Mouse (Mus musculus): Measurements from ENCODE around the gene Rab3c.

Gene Rab3c

GRCm38 (mm10) chr13:110190039-110190438, 90.8 kb downstream of the Rab3c start:
- no peak for DNase-seq (ENCODE audit: low spot score in 2 of 2)

- no peak for DNase-seq (ENCODE audit: low spot score in 2 of 2)
Observed at GRCm38 (mm10) chr13:110184963-110185685, 95.7 kb downstream of the Rab3c start.

- DNase-seq (ENCODE audit: low spot score in 2 of 2) = no peak
Observed at GRCm38 (mm10) chr13:110175651-110176050, 105.1 kb downstream of the Rab3c start.

DNA sequence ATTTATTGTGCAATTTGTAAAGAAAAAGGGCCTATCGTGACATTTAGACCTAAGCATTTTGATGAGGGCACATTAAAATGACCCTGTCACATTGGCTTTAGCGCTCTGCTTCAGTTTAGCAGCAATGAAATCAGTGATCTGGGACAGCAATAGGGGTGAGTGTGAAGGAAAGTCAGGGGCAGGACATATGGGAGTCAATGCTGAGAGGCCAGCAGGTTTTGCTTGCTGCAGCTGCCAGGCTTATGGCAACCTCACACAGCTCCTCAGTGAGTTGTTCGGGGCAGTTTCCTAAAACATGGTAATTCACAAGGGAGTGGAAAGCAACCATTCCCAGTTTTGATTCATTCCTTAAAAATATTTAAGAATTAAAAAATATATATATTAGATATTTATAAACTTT, 111.1 kb downstream of the Rab3c start:
- DNase-seq (ENCODE audit: low spot score in 2 of 2) = no peak

- no peak for DNase-seq (ENCODE audit: low spot score in 2 of 2)
Observed at GRCm38 (mm10) chr13:110169152-110169551, 111.6 kb downstream of the Rab3c start.

GRCm38 (mm10) chr13:110168570-110168969, 112.2 kb downstream of the Rab3c start:
- DNase-seq (ENCODE audit: low spot score in 2 of 2) = no peak

DNA sequence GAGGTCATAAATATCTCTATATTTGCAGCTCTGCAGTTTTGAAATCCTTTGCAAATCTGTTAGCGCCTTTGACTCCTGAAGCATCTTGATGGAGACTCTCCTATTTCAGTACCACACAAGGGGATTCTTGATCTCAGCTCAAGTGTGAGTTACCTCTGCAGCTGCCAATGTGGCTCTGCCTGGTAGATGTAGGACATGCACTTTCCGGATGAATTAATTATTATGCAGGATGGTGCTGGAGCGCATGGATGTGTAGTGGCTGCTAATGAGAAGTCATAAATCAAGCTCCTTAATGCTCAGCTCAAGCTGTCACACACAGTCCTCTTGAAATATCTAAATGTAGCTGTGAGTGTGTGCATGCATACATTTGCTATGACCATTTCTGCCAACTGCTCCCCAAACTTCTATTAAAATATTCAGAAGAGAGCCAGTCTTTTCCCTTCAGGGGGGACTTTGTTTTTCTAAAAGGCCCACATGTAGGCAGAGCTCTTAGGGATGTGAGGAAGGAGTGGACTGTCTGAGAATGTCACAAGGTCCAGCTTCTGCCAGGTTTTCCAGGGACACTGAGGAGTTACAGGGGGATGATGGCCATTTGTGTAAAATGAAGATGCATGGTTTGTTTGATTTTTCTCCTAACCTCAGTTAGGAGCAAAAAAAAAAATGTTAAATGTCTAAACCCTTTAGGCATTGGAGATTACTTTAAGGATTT, 114.0 kb downstream of the Rab3c start:
- no peak for DNase-seq (ENCODE audit: low spot score in 2 of 2)

- no peak for DNase-seq (ENCODE audit: low spot score in 2 of 2)
Observed at GRCm38 (mm10) chr13:110159980-110160379, 120.8 kb downstream of the Rab3c start.

DNA sequence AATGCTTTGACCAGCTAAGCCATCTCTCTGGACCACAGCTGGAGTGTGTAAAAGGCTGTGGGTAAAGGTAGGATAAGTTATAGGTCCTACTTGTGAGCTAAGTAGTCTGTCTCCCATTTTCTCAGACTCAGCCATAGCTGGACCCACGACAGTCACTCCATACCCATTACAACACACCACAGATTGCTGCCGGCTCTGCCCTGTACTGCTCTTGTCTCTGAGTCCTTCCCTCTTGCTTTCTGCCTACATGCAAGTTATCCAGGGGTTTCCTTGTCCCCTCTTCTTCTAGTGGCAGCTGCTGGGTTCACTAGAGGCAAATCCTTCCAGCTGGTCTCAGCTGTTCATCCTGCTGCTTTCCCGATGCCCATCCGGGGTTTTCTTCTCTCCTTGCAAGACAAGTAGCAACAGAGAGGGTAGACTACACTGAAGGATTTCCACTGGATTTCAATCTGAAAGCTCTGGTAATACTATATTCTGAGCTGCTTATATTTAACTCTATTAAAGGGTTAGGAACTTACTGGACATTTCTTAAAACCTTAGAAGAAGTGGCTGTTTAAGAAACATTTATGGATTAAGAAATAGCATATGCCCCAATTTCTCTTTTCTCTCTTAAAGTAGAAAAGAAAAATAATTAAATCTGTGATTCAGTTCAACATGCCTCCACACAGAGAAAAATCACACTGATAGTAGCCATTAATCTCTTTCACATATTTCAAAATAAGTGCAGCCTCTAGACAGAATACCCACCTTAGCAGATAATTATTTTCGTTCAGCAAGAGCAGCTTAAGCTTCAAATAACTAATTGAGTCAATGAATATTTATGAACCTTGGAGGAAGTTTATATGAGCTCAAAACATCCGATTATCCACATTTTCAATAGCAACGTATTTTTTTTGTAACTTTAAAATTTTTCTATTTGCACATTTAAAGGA, 121.9 kb downstream of the Rab3c start:
- no peak for DNase-seq (ENCODE audit: low spot score in 2 of 2)

GRCm38 (mm10) chr13:110145545-110145944, 135.3 kb downstream of the Rab3c start:
- no peak for DNase-seq (ENCODE audit: low spot score in 2 of 2)

DNA sequence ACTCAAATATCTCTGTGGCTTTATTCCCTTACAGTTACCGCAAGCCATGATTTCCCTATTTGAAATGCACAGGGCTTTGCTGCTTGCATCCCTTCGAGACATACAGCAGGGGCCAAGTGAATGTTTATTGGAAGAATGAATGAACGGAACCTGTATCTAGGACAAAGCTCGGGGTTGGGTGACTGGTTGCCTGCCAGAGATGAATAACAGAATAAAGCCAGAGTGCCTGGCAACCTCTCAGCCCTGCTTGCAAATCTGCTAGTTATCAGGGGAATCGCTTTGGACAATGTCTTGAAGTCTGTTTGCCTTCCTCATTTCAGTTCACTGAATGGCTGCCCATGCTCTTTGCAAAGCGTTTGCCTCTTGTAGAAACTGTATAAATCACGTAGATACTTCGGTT, 135.8 kb downstream of the Rab3c start:
- no peak for DNase-seq (ENCODE audit: low spot score in 2 of 2)

DNA sequence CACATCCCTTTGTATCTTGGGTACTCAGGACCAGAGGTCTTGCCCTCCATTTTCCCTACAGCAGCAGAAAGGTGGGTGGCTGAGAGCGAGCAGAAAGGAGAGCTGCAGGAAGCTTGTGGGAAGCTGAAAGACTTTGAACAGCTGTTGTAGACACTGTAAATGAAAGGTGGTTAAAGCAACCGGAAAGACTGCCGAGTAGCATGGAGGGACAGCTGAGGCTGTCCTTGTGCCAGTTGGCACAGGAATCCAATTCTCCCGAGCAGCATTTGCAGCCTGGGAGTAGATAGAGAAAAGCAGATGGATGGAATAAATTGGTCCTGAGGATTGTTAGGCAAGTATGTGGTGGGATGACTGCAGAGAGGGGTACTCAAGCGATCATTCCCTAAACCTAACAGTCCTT, 141.5 kb downstream of the Rab3c start:
- DNase-seq (ENCODE audit: low spot score in 2 of 2) = no peak

DNA sequence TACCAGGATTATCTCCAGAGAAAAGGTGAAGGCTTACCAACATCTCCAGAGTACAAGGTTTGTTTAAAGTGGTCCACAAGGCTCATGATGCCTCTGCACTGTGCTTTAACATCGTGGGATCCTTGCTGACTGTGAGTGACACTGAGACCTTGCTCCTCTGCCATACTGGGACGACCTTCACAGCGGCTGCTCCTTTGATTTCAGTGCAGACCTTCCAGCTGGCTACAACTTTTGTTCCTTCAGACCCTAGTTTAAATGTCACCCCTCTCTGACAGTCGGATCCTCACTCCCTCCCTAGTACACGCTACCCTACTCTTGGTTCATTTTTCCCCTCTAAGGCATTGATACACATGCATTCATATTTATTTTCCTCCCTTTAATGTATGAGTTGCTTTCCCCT, 142.2 kb downstream of the Rab3c start:
- DNase-seq (ENCODE audit: low spot score in 2 of 2) = no peak

DNA sequence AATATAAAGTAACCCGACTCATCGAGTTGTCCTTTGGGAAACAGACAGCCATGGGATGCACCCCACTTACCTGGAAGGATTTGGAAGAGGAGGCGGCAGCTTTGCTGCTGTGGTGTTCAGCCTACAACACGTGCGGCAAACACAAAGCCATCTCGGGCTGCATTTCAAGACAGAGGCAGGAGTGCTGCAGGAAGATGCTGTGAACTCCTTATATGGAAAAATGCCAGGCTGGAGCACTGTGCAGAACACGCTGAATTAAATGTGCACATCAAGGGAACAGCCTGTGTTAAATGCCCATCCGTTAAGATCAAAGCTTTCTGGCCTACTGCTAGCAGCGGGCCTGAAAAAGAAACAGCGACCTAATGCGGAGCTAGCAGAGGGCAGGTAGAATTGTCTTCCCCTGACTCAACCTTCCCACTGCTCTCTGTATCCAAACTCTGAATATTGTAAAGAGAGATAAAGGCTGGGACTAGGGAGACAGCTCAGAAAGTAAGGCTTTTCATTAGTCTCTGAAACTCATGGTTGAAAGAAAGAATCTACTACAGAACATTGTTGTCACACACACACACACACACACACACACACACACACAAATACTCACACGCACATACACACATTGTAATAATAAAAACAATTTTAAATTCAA, 153.1 kb downstream of the Rab3c start:
- DNase-seq (ENCODE audit: low spot score in 2 of 2) = no peak

GRCm38 (mm10) chr13:110122825-110123224, 158.0 kb downstream of the Rab3c start:
- no peak for DNase-seq (ENCODE audit: low spot score in 2 of 2)

DNA sequence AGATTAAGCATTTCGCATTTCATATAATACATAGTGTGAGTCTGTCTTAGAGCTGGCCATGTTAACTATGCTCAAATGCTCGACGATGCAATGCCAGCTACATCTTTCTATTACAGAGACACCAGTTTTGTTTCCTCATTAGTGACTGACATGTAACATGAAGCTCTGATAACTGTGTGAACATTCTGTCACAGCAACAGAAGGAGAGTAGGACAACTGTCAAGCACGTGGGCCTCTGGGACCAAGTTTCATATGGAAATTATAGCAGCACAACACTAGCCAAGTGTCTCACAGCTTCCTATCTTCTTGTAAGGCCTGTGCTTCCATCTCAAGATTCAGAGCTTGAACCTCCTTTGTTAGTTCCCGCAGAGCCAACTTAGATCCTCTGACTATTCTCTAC, 163.9 kb downstream of the Rab3c start:
- DNase-seq (ENCODE audit: low spot score in 2 of 2) = no peak

DNA sequence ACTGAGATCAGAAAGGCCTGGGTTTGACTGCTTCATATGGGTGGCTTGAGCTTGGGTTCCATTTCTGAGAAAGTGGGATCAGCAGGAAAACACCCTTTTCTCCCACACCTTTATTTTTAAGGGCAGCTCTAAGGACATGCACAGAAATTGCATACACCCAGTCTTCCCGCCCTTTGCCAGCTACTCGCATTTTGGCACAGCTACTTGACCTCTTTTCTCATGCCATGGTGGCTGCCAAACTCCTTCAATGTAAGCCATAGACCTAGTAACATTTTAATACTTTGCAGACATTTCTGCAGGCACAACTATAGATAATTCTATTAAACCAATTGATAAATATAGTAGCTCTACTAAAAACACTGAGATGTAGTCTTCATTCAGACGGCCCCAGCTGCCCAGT, 164.5 kb downstream of the Rab3c start:
- no peak for DNase-seq (ENCODE audit: low spot score in 2 of 2)

GRCm38 (mm10) chr13:110114870-110115645, 165.7 kb downstream of the Rab3c start:
- no peak for DNase-seq (ENCODE audit: low spot score in 2 of 2)

DNA sequence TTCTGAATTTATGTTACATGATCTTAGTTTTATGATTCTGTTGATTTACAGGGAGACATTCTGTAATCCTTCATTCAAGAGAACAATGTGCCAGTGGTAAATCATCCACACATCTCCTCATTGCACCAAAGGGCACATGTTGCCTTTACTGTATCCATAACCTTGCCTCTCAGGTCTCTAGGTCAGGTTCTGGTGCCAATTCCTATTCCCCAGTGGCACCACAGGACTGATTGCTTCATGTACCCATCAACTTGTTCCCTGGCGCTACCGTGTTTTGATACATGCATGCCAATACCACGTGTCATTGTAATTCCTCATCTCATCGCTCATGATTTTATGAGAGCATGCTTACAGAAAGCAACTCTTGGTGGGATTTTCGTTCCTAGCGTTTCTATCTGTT, 167.1 kb downstream of the Rab3c start:
- no peak for DNase-seq (ENCODE audit: low spot score in 2 of 2)

DNA sequence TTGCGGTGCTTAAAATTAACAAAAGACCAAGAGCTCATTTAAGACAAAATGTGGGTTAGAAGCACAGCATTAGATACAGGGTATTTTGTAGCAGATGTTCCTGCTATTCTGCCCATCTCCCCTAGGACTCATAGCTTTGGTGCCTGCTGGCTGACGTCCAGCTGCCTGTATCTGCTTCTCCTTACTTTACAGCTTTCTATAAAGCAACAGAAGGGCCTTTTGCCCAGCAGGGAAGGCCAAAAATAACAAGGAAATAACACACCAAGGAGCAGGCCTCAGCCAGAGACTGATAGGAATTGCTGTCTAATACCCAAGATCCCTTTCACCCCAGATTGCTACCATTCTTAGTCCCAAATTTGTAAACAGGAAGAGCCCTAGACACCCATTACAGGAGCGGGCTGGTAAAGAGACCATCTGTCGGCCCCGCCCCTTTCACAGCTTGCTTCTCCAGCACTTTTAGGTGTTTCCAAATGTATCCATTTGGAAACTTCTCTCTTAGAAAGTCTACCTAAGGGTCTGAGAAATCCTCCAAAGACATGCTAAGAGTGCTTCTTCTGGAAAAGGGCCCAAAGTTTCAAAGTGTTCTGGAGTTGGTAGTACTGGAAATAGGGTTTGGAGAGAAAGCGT, 183.3 kb downstream of the Rab3c start:
- DNase-seq (ENCODE audit: low spot score in 2 of 2) = no peak

DNA sequence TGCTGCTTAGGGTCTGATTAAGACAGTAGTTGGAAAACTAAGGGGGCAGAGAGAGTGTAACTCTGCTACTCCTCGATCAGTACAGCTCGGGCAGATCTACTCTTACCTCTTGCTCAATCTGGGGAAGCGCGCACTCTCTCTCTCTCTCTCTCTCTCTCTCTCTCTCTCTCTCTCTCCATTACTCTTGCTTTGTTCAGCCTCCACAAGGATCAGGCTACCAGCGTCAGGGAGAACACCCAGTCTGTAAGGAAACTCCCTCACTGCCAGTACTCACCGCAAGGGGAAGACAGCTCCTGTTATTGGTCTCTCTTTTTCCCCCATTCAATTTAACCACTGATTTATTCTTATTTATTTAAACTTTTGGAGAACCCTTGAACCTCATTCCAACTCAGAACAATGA, 185.8 kb downstream of the Rab3c start:
- no peak for DNase-seq (ENCODE audit: low spot score in 2 of 2)
